Mouse (Mus musculus): ENCODE measurements around the gene Csad. TPM values are rescaled to one million over a fixed set of nuclear protein-coding genes. Genes with fewer than 3 reads are reported as not detected.
A peak's percentile ranks its signal among the peaks of the same experiment; 100 is the strongest.

Gene Csad
- 10 to 100 TPM; 14.1 to 15.6 TPM for total RNA-seq (2021)
- long read RNA-seq, experiment 1, partial matches to known transcripts: 4 of 11 reads
- long read RNA-seq, experiment 1, other reads (novel, unspliced or antisense): 7 of 11 reads
- long read RNA-seq, experiment 2, partial matches to known transcripts: 3 of 11 reads
- long read RNA-seq, experiment 2, other reads (novel, unspliced or antisense): 8 of 11 reads

- intact Hi-C loops (cut with DNase I; ENCODE audit: low total_unique reads): no loop called here
- no peak for DNase-seq
Observed at GRCm38 (mm10) chr15:102204674-102205505, at the start of gene Csad. Gene Csad, minus strand, starts transcription at chr15:102204724.

- DNase-seq: no peak
- intact Hi-C loops (cut with DNase I; ENCODE audit: low total_unique reads): no loop called here
Observed at GRCm38 (mm10) chr15:102250521-102250920, 46.0 kb upstream of the Csad start.

GRCm38 (mm10) chr15:102249967-102250366 lies 45.4 kb upstream of the Csad start:
- DNase-seq: no peak
- intact Hi-C loops (cut with DNase I; ENCODE audit: low total_unique reads): no loop called here

GRCm38 (mm10) chr15:102249251-102249691 lies 44.7 kb upstream of the Csad start:
- peak; percentile 54 for DNase-seq
- intact Hi-C loops (cut with DNase I; ENCODE audit: low total_unique reads): no loop called here

DNA sequence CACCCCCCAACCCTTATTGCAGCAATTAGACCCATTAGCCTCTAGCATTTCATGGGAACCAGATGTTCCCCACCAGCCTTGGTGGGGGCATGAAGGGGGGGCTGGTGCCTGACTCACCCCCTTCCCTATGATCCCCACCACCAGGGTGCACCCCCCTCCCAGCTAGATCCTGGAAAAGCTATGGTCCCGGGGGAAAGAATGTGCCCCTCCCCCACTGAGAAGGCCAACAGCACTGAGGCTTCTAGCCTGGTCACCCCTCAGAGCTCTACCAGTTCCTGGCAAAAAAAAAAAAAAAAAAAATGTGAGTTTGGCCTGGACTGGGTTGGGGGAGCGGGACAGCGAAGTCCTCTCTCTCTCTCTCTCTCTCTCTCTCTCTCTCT lies 44.3 kb upstream of the Csad start:
- DNase-seq: no peak
- intact Hi-C loops (cut with DNase I; ENCODE audit: low total_unique reads): no loop called here

GRCm38 (mm10) chr15:102248131-102248811 lies 43.7 kb upstream of the Csad start:
- no peak for DNase-seq
- intact Hi-C loops (cut with DNase I; ENCODE audit: low total_unique reads): no loop called here

- DNase-seq: peak; percentile 79
- intact Hi-C loops (cut with DNase I; ENCODE audit: low total_unique reads): no loop called here
Observed at GRCm38 (mm10) chr15:102247252-102248130, 43.0 kb upstream of the Csad start.

DNA sequence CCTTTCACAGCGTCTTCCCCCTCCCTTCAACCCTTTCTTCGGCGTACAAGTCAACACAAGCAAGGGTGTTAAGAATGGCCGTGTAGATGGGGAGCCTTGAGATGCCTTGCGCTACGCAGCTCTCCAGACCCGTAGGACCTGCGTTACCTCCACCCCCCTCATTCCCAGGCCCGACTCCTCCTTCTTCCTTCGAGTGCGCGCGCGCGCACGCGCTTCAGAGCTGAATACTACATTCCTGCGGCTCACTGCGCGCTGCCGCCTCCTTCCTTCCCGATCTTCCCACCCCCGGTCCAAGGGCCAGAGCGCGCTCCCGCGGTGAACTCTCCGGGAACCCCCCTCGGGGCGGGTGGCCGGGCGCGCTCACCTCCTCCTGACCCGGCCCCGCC lies 42.3 kb upstream of the Csad start:
- intact Hi-C loops (cut with DNase I; ENCODE audit: low total_unique reads): no loop called here
- DNase-seq: peak; percentile 98

GRCm38 (mm10) chr15:102245891-102246741 lies 41.6 kb upstream of the Csad start:
- intact Hi-C loops (cut with DNase I; ENCODE audit: low total_unique reads): no loop called here
- DNase-seq: peak; percentile 76

DNA sequence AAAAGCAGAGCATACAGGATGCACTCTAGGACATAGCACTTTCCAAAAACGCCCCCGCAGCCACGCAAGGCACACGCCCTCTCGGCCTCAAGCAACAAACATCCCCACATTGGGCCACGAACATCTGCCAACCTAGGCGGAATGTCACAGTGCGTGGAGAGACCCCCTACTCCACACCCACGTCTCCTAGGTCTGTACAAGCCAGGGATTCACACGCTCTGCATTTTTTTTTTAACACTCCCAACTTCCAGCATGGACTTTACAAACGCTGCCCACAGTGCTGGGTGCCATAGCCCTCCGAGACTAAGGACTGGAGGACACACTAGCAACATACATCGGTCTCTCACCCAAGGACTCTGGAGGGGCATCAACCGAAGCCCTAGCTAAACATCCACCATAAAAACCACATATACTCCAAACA lies 40.9 kb upstream of the Csad start:
- intact Hi-C loops (cut with DNase I; ENCODE audit: low total_unique reads): no loop called here
- peak; percentile 35 for DNase-seq

GRCm38 (mm10) chr15:102244306-102245191 lies 40.0 kb upstream of the Csad start:
- DNase-seq: peak; percentile 69
- intact Hi-C loops (cut with DNase I; ENCODE audit: low total_unique reads): loop anchor here (5.0 kb wide), 1 partner anchor 73 kb away; no protein-coding TSS in a partner anchor

DNA sequence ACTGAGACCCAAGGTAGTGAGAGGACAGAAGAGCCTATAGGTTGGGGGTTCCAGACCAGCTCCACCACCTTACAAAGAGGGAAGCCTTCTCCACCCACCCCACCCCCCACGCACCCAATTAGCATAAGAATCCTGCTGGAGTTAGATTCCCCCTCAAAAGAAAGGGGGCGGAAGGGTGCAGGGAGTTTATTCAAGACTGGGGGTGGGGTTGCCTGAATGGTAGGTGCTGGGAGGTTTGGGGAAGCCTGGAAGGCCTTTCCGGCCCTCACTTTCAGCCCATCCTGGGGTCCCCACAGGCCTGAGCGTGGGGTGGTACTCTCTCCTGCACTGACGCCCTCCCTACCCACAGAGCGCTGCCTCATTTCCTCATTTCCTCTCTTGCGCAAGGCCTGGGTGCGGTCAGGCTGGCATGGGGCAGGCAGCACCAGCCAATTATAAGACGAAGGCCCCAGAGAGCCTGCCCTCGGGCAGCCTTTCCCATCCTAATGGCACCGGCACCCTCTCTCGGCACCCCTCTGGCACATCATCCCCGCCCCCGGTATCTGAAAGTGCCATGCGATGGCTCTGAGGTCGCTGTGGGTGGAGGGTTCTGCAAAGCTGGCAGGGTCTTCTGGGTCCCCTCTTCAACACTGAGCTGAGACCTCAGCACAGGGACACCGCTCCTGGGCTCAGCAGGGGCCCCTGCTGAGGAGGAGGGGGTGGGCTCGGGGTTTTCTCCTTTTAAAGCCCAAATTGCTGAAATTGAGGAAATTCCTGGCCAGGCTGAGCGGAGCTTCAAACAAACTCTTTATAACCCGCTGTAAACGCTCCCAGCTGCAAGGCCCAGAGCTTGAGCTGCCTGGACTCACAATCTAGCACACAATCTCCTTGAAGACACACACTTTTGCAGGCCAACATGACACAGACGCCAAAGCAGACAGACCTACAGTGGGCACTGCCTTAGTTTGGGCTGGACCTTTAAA lies 39.0 kb upstream of the Csad start:
- peak; percentile 49 for DNase-seq
- intact Hi-C loops (cut with DNase I; ENCODE audit: low total_unique reads): loop anchor here (5.0 kb wide), 1 partner anchor 74 kb away; no protein-coding TSS in a partner anchor

DNA sequence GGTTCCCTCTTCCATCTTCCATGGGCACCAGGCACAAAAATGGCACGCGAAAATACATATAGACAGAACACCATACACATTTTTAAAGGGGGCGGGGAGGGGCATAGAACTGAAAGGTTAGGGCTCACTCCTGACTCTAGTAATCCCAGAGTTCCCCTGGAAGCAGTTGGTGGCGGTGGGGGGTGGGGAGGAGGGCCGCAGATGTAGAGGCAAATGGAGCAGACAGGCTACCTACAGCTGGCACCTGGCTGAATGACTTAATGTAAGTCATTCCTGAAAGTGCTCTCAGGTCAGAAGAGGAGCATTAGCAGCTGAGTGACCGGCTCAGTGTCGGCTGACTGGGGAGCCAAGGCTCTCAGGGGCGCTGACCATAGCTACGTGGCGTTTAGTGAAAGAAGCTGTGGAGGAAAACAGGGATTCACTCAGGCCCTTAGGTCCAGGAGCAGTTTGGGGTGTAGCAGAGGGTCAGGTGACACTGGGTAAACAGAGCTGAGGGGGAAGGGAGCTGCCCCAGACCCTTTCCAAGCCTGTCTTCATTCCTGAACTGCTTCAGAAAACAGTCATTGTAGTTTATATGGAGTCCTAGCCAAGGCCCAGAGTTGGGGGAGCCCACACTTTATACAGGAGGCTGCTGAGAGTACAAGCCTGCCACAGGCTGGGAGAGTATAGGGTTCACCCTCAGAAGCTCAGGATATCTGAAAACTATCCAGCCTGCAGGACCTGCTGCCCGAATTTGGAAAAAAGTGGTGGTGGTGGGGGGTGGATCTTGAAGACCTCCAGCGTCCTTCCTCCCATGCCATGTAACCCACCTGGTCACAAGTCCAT lies 38.1 kb upstream of the Csad start:
- DNase-seq: no peak
- intact Hi-C loops (cut with DNase I; ENCODE audit: low total_unique reads): loop anchor here (5.0 kb wide), 1 partner anchor 75 kb away; no protein-coding TSS in a partner anchor

DNA sequence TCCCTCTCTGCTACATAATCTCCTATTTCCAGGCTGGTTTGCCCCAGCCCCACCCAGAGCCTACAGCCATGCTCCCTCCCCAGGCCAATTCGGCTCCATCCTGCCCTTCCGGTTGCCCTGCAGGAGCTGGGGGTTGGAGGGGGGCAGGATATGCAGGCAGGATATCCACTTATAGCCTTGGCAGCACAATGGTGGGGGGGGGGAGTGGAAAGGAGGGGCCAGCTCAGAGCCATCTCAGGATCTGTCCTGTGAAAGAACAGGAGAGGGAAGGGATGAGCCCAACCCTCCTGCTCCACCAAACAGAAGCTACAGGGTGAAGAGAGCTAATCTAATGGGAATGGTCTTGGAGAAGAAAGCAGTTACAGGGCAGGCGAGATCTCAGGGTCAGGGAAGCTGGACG lies 36.1 kb upstream of the Csad start:
- intact Hi-C loops (cut with DNase I; ENCODE audit: low total_unique reads): loop anchor here (5.0 kb wide), 1 partner anchor 77 kb away; no protein-coding TSS in a partner anchor
- no peak for DNase-seq

DNA sequence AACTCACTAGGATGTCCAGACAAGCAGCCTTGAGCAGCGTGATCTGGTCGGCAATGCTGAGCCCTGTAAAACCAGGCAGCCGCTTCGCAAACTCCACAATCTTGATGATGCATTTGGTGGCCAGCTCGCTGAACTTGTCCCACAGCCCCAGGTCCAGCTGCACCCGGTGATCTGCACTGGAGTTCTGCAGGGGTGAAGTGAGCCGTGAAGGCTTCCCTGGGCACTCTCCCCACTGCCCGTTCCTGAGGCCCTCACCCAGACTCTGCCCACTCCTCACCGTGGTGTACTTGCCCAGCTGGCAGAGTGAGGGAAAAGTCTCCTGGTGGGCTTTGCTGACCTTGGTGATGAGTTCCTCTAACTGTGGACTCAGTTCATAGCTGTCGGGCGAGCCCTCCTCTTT lies 35.3 kb upstream of the Csad start:
- no peak for DNase-seq
- intact Hi-C loops (cut with DNase I; ENCODE audit: low total_unique reads): loop anchor here (5.0 kb wide), 2 partner anchors 32 to 77 kb away; partner anchors contain the start of gene Gm9918
